Mouse (Mus musculus) yolk sac, embryonic 10.5 days (tissue): Measurements from ENCODE around the gene Timp3.

Source experiments
- DNase-seq: peaks from one replicate; pipeline ENCODE4 v3.0.0-alpha.2; 2017; ENCODE audit warnings: low spot score

Gene Timp3

DNA sequence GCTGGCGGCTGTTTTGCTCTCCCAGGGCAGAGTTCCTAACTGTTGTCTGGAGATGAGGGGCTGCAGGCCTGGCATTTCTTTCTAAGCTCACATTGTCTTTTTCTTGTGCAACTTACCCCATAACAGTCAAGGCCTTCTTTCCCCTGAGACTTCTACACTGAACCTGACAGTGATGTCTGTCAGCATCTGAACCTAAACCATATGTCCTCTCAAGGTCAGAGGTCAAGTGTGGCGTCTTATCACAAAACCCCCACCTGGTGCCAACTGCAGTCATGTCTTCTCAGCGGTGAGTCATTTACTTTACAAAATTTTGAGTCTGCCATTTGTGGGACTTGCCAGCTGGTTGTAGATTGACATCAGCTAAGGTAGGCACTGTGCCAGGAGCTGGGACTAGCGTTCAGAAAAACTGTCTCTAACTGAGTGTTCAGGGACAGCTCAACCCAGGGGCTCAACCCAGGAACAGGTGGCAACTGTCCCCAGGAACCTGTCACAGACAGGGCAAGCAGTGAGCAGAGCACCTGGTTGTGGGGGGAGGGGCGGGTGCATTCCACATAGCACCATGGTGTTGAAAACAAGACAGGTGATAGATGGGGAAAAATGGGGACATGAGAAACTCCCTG is 87.8 kb downstream of the Timp3 start:
- no peak for DNase-seq

DNA sequence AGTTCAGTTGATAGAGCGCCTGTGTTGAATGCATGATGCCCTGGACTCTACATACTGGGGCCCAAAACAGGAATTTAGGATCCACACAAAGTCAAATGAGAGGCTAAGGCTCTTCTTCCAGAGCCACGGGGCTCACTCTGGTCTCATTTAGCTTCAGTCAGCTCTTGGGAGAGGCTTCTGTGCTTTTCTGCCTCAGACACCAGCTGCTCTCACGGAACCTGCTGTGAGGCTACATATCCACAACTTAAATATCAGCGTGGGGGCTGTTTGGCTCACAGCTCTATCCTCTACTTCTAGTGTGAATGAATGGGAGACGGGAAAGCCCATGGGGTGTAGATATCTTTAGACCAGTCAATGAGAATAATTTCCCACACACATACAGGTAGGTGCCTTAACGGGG is 88.6 kb downstream of the Timp3 start:
- no peak for DNase-seq

DNA sequence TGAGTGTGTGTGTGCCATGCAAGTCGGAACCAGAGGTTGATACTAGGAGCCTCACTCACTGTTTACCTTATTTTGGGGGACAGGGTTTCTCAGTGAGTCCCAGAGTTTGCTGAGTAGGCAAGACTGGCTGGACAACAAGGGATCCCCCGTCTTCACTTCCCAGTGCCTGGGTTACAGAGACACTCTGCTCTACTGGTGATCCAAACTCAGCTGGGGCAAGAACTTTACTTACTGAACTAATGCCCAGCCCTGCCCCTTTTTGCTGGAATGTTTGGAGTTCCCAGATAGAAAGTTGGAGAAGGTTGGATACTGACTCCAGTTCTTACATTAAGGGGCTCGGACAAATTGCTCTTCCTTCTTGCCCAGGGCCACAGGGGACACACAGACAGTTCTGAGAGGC is 89.2 kb downstream of the Timp3 start:
- DNase-seq: no peak

DNA sequence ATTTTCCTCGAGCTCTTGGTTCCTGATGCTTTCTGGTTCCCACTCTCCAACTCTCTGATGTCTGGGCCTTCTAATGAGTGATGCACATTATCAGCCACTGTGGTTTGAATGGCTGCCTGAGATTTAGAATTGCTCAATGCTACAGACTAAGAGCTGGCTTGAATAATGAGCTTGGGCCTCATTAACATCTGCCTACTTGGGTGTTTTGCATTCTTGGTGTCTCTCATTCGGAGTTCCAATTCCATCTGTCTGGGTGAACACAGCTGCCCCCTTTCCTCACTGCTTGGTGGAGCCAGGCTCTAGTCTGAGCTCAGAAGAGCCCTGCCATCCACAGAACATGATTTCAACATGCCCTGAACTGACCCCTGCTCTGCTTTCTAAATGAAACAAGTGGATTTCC is 89.7 kb downstream of the Timp3 start:
- no peak for DNase-seq

DNA sequence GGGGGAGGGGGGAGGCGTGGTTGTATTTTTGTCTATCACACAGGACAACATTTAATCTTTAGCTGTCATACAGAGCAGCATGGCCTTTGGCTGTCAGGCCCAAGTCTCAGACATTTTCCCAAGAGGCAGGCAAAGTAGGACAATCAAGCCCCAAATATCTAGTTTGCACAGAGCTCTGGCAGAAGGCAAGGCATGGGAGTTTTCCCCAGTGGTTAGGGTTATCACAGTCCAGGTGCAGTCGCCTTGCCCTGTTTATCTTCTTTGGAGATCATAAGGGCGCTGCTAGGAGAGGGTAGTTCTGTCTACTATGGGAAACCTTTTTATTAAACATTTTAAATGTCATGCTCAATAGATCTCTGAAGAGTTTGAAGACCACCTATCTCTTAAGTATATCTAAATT is 92.2 kb downstream of the Timp3 start:
- no peak for DNase-seq

DNA sequence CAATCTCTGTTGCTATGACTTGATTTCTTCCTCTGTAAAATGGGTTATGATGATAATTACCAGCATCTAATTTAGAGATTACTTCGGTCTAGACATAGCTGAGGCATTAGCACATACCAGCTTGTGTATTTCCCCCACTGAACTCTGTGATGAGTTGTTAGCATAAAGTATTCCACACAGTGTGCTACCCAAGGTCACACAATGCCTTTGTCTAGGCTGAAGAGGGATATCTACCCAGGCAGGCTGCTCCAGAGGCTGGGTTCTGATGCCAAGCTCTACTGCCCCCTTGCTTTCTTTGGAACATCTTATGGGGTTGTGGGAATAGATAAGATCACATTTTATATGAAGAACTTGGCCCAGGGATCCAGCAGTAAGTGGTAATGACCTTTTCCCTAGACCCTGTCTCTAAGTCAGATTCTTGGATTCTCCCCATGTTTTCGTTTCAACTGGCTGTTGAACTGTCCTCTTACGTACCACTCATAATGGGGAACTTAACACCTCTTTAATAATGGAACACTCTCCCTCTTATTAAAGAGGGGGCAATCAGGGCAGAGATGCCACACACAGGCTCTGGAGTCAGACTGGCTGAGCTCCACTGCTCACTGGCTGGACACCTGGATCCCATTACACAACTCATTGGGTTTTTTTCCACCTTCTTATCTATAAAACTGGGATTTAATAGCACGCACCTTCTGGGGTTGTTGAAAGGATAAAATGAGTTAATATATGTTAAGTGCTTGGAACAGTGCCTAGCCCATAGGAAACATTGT is 97.6 kb downstream of the Timp3 start:
- no peak for DNase-seq

DNA sequence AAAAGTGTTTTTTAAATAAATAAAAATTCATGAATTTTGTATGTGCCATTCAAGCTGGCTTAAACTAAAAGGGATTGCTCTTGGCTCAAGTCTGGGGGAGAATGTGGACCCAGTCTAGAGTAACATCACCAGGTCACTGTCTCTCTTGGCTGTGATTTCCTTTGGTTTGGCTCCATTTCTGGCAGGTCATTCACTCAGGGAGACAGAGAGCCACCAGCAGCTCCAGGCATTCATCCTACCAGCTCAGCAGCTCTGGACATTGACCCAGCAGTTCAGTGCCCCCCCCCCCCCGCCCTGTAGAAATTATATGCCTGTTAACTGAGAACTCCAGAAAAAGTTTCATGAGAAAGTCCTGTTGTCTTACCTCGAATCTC is 98.2 kb downstream of the Timp3 start:
- no peak for DNase-seq
